Mouse (Mus musculus): ENCODE data around the gene Ift52.

DNA sequence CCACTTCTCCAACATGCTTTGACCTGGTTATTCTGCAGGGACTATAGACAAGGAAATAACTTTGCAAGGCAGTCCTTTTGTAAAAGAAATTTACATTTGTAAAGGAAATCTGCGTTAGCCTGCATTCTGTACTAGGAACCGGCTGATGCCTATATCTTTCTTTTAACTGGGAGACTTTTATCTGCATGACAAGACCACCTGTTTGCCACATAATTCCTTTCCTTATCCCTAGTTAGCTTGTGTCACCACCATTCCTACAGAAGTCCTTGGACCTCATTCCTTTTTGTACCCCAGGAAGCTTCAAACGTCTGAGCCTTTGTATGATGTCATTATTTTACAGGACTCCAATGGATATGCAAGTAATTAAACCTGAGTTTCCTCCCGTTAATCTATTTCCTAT is 35.7 kb downstream of the Ift52 start:
- TF ChIP-seq CTCF (conservative IDR thresholded peaks at IDR 0.05; ENCODE audit: insufficient read depth, insufficient read length, low read depth, low read length) (no peak), POLR2A (IDR thresholded peaks at IDR 0.05; ENCODE audit: low read depth, low read length) (no peak)
